Mouse (Mus musculus) urinary bladder, postnatal 25 days (tissue): ENCODE results near the gene Olfr153.
"Not testable (repeated sequence)": the region's sequence is repeated elsewhere in the genome, so short reads cannot be mapped to it uniquely, and the experiment has no call there.

ENCODE experiments used
- DNase-seq: peaks from one replicate; pipeline ENCODE4 v3.0.0; 2022; ENCODE audit warnings: low spot score

Olfr153 gene

DNA sequence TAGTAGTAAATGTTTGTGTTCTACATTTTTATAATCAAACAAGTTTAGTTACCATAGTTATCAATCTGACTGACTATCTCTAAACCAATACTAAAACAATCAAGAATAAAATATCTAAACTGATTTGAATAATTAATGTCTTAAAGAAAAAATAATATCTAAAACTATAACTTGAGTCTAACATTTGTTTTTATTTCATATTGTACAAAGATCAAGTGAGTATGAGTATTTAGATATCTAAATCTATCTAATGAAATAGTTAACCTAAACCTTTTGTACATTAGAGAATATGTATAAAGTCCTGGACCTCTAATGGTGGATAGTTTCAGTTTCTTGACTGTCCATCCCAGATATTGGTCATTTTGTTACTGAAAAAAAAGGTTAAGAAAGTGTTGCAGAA is at the start of gene Olfr153:
Gene Olfr153, plus strand, starts transcription at position 301 of the 400 bp plus-strand sequence.
- no peak for DNase-seq

DNA sequence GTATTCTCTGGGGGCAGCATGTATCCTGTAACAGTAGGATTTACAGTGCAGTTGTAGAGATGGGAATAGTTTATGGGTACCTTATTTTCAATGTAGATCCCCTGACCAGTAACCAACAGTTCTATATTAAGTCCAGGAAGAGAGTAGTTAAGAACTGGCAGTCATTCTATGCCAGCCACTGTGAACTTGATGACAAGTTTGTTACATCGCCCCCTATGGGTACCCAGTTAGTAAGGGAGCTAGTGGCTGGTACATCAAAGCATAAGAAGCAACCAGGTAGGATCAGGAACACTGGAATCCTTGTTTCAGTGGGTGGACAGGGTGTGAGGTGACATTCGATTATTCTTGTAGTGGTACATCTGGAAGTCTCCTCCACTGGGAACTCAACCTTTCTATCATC is 49.3 kb upstream of the Olfr153 start:
- no peak for DNase-seq

DNA sequence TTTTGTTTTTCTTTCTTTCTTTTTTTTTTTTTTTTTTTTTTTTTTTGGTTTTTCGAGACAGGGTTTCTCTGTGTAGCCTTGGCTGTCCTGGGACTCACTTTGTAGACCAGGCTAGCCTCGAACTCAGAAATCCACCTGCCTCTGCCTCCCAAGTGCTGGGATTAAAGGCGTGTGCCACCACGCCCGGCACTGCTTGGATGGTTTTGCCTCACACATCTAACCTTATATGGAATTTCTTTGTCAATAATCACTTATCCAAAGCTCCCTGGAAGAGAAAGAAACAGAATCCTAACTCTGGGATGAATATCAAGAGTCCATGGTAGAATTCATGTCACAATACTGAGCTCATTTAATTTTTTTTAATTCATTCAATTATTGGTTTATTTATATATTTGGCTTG is 34.6 kb upstream of the Olfr153 start, which contains the start of gene Pramel7:
Gene Pramel7, minus strand, starts transcription at position 101 of the 400 bp plus-strand sequence.
- DNase-seq: not testable (repeated sequence)

DNA sequence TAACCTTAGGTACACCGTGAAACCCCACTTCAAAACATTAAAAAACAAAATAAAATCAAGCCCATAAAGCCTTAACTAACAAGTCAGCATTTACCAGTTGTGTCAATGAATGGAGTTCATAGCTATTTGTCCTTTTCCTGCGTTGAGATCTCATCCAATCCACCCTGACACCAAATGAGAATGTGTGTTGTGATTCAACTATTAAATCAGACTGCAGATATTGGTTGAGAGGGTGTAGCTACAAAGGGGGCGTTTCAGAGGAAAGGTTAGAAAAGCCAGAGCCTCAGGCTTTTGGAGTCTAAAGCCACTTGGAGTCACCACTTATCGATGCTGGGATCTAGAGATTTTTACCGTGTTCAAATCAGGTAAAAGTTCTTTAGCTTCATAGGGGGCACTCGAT is 25.3 kb upstream of the Olfr153 start, which contains the start of gene Pramel6:
Gene Pramel6, plus strand, starts transcription at position 301 of the 400 bp plus-strand sequence.
- DNase-seq: no peak

DNA sequence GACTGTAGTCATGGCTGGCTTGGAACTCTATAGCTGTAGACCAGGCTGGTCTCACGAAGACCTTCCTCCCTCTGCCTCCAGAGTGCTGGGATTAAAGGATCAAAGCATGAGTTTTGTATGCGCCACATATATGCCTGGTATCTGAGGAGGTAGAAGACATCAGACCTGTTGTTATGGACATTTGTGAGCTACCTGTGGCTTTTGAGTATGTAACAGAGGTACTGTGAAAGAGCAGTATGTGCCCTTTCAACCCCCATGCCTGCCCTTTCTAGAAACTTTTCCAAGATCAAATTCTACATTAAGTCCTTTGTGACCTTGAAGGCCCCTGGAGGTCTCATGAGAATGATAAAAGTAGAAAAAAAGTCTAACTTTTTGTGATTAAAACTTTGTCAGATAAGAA is 16.6 kb upstream of the Olfr153 start:
- DNase-seq: no peak

DNA sequence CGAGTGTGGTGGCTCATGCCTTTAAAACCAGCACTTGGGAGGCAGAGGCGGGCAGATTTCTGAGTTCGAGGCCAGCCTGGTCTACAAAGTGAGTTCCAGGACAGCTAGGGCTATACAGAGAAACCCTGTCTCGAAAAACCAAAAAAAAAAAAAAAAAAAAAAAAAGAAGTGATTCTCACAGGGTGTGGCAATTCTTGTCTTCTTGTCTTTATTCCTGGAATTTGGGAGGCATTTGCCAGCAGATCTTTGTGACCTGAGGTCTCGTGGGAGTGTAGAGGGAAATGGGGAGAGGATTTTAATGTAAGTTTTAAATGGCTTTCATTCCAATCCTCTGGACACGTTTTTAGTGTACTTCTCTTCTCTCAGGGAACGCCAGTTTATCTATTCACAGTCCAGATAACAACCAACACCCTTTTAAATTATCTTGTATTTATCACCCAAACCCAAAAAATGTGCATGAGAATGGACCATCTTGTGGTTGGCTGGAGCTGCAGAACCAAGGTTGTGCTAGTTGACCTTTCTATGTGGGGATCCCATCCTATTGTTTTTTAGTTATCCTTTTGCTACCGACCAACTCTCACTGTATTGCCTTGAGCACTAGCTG is 16.0 kb upstream of the Olfr153 start:
- no peak for DNase-seq

DNA sequence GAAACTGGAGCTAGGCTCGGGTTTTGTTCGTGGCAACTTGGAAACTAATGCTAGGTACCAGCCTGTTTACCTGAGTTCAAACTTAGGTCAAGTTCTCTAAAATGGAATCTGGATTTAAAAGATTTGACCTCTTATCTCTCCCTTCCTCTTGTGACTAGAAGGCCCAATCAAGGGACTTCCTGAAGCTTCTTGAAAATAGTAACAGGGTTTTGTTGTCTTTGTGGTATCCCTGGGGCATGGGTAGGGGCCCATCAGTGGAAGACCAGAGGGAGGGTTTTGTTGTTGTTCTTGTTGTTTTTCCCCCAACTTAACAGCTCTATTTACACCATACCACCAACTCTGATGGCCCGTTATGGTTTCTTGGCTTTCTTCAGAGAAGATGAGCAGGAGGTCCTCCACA is 15.0 kb upstream of the Olfr153 start:
- no peak for DNase-seq

DNA sequence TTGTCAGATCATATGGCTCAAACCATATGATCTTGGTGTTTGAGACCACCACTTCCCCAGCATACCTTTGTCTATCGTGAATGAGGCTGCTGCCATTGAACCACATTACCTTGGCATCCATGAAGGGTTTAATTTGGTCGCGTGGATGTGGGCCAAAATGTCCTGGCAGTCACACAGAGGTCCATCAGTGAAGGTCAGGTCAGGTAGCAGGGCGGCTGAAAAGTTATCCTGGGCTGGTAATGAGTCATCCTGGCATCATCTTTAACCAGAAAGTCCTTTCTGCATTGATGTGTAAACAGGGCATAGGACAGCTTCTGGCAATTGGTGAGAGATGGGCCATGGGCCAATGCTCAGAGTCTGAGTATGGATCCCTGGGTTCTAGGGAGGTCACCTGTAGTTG is 10.9 kb upstream of the Olfr153 start:
- DNase-seq: no peak

DNA sequence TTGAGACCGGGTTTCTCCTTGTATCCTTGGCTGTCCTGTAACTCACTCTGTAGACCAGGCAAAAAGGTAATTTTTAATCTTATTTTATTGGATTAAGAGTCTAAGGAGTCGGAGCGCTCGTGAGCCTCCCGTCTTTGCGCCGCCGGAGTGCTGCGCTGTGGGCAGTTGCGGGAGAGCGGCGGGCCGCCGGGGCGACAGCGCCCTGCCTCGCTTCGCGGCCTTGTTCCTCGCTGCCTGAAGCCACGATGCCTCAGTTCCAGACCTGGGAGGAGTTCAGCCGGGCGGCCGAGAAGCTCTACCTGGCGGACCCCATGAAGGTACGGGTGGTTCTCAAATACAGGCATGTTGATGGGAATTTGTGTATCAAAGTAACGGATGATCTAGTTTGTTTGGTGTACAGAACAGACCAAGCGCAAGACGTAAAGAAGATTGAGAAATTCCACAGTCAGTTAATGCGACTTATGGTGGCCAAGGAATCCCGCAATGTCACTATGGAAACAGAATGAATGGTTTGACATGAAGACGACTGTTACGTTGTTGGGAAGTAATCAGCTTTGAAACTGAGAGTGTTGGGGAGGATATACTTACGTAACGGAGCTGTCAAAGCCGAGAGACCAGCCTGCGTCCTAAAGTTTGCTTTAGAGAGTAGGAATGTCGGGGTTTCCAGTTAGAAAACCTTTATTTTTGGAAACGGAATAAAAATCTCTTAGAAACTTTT is 5.5 kb upstream of the Olfr153 start:
- not testable (repeated sequence) for DNase-seq

DNA sequence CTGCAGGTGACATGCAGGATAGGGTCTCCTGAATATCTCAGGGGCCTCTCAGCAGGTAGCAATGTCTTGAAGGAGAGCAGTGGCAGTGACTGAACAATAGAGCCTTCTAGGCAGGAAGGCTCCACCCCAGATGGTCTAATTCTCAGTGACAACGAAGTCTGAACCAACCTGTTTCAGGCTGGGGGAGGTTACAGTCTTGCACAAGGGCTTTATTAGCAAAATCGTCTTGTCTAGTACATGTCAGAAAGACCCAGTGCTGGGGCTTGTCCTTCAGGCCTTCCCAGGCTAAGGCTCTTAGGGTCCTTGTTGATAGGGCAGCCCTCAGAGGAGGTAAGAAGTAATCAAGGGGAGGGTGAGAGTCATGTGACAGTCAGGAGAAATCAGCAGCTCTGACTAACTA is 3.2 kb downstream of the Olfr153 start:
- DNase-seq: no peak

DNA sequence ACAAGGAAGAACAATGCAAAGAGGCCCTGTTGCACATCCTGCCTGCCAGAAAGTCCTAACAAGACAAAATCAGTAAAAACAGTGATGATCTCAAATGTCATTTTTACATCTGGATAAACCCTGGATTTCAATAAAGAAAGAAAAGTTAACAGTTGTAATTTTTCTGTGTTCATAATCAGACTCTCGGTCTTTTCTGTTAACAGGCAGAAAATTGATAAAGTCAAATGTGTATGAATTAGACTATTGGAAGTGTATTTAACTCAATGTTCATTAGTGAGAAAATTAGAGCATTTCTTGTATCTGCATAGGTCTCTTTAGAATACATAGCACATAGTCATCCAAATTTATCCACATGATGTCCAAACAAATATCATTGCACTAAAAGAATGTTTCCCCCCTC is 13.8 kb downstream of the Olfr153 start, which contains the start of gene Olfr1128:
Gene Olfr1128, minus strand, starts transcription at position 101 of the 400 bp plus-strand sequence.
- no peak for DNase-seq

DNA sequence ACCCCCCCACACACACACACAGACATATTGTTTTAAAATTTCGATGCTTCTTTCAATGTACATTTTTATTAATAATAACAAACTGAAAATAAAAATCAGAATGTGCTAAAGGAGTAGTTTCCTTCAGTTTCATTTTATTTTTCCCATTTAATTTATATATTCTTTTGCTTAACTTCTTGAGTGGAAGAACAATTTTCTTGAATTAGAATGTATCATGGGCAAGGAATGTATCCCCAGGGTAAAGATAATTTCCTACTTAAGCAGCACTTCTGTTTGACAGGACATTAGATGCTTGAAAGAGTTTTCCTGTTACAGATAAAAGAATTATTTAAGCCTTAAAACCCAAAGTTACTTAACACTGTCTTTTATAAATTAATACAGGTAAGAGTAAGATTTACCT is 42.0 kb downstream of the Olfr153 start, which contains the start of gene Olfr1129:
Gene Olfr1129, plus strand, starts transcription at position 301 of the 400 bp plus-strand sequence.
- DNase-seq: not testable (repeated sequence)
